Mouse (Mus musculus) lung, embryonic 16.5 days (tissue): ENCODE results near the gene Cacnb1. TPM values are rescaled to one million over a fixed set of nuclear protein-coding genes. Genes with fewer than 3 reads are reported as not detected.
A peak's percentile ranks its signal among the peaks of the same experiment; 100 is the strongest.

Experiments
- ATAC-seq: fragments of 200-750 bp; cut with Nextera tagmentation; 2 replicates; pipeline ENCODE4 v1.8.0; 2017; ENCODE audit warnings: low read depth, mild to moderate bottlenecking, moderate library complexity
- H3K27ac ChIP-seq: fragments of 300-500 bp; sonication (generic); 2 replicates; pipeline ENCODE4 v1.5.1; 2014; ENCODE audit warnings: mild to moderate bottlenecking, control low read depth, low read length
- H3K27me3 ChIP-seq: fragments of 300-500 bp; sonication (generic); 2 replicates; pipeline ENCODE4 v1.6.1; 2014; ENCODE audit warnings: low read depth, low read length, mixed read lengths; ENCODE audit not compliant: control insufficient read depth, insufficient read depth
- H3K36me3 ChIP-seq: fragments of 300-500 bp; sonication (generic); 2 replicates; pipeline ENCODE4 v1.6.1; 2014; ENCODE audit warnings: low read length; ENCODE audit not compliant: control insufficient read depth, insufficient read depth
- H3K4me1 ChIP-seq: fragments of 300-500 bp; sonication (generic); replicated peaks from 2 replicates; pipeline ENCODE4 v1.6.1; 2014; ENCODE audit warnings: low read length, mixed read lengths; ENCODE audit not compliant: control insufficient read depth, insufficient read depth
- H3K4me2 ChIP-seq: fragments of 300-500 bp; sonication (generic); 2 replicates; pipeline ENCODE4 v1.6.1; 2014; ENCODE audit warnings: low read depth, low read length, control low read depth
- H3K4me3 ChIP-seq: fragments of 300-500 bp; sonication (generic); 2 replicates; pipeline ENCODE4 v1.5.1; 2014; ENCODE audit warnings: mild to moderate bottlenecking, low read length, control low read depth
- H3K9ac ChIP-seq: fragments of 300-500 bp; sonication (generic); 2 replicates; pipeline ENCODE4 v1.6.1; 2014; ENCODE audit warnings: low read length, control low read depth
- H3K9me3 ChIP-seq: fragments of 300-500 bp; sonication (generic); 2 replicates; pipeline ENCODE4 v1.6.1; 2016; ENCODE audit warnings: low read length; ENCODE audit not compliant: control insufficient read depth
- WGBS: fragments of 180-500 bp; shearing (Covaris S2); extraction: QIAGEN DNeasy Blood & Tissue Kit; methylation state at CpG from one replicate; pipeline ENCODE4 v1.1.7; 2014; 5-methylcytosine and 5-hydroxymethylcytosine counted together
- polyA plus RNA-seq: library from polyadenylated mRNA; unstranded; fragments of >200 nt; fragmentation: Nextera tagmentation; extraction: Ambion mirVana; gene quantifications from 2 replicates; pipeline ENCODE4 v1.2.1, GENCODE M21; 2015

Cacnb1 gene
- polyA plus RNA-seq, 1 experiment from 2014 or later: 6.4 TPM

GRCm38 (mm10) chr11:98052989-98053834 is 30.4 kb upstream of the Cacnb1 start, which contains the start of gene Stac2:
Stac2 (minus strand) TSS chr11:98053462.
- Histone ChIP-seq H3K27ac (no peak within 1 kb of the TSS), H3K36me3 (no peaks in the 10 kb centered on the region), H3K4me3 (peak within 1 kb of the TSS; percentile 39), H3K9ac (peak within 1 kb of the TSS; percentile 12; the same call in 1 of the 2 replicates), H3K4me2 (peak within 1 kb of the TSS; percentile 70), H3K4me1 (peaks cover 11% of the 10 kb centered on the region), H3K27me3 (peaks cover 44% of the 10 kb centered on the region), H3K9me3 (no peaks in the 10 kb centered on the region)
- WGBS: 1% methylated on average over 46 of the region's 48 CpGs
- ATAC-seq: peak; percentile 92

GRCm38 (mm10) chr11:98052129-98052988 is 29.5 kb upstream of the Cacnb1 start:
- H3K4me1 ChIP-seq: peaks cover 11% of the 10 kb centered on the region
- peak overlapping the region; percentile 39 for H3K4me3 ChIP-seq
- no peak overlapping the region for H3K27ac ChIP-seq
- H3K27me3 ChIP-seq: peaks cover 44% of the 10 kb centered on the region
- no peaks in the 10 kb centered on the region for H3K36me3 ChIP-seq
- H3K9me3 ChIP-seq: no peaks in the 10 kb centered on the region
- peak; percentile 12; the same call in 1 of the 2 replicates for ATAC-seq
- H3K9ac ChIP-seq: peak overlapping the region; percentile 12; the same call in 1 of the 2 replicates
- under 1% methylated on average over 72 of the region's 83 CpGs for WGBS
- H3K4me2 ChIP-seq: peak overlapping the region; percentile 70

GRCm38 (mm10) chr11:98051611-98052128 is 28.8 kb upstream of the Cacnb1 start:
- no peaks in the 10 kb centered on the region for H3K36me3 ChIP-seq
- H3K9me3 ChIP-seq: no peaks in the 10 kb centered on the region
- peaks cover 44% of the 10 kb centered on the region for H3K27me3 ChIP-seq
- WGBS: 7% methylated on average over 12 of the region's 12 CpGs
- no peak for ATAC-seq
- peaks cover 11% of the 10 kb centered on the region for H3K4me1 ChIP-seq
- H3K9ac ChIP-seq: no peak overlapping the region
- H3K4me3 ChIP-seq: peak overlapping the region; percentile 39
- no peak overlapping the region for H3K27ac ChIP-seq
- H3K4me2 ChIP-seq: peak overlapping the region; percentile 70; the same call in 1 of the 2 replicates

- Histone ChIP-seq H3K4me3 (no peak overlapping the region), H3K27me3 (peaks cover 44% of the 10 kb centered on the region), H3K9ac (no peak overlapping the region), H3K27ac (no peak overlapping the region), H3K4me2 (no peak overlapping the region), H3K36me3 (no peaks in the 10 kb centered on the region), H3K9me3 (no peaks in the 10 kb centered on the region), H3K4me1 (peaks cover 11% of the 10 kb centered on the region)
- WGBS: 10% methylated on average over 2 of the region's 2 CpGs
- ATAC-seq: no peak
These were observed 28.1 kb upstream of the Cacnb1 start for GRCm38 (mm10) chr11:98050940-98051339.

- Histone ChIP-seq H3K4me1 (peaks cover 11% of the 10 kb centered on the region), H3K4me3 (no peak overlapping the region), H3K27ac (no peak overlapping the region), H3K4me2 (no peak overlapping the region), H3K9ac (no peak overlapping the region), H3K9me3 (no peaks in the 10 kb centered on the region), H3K36me3 (no peaks in the 10 kb centered on the region), H3K27me3 (peaks cover 44% of the 10 kb centered on the region)
- ATAC-seq: no peak
- 29% methylated on average over 2 of the region's 2 CpGs for WGBS
These were observed 27.6 kb upstream of the Cacnb1 start for GRCm38 (mm10) chr11:98050520-98050815.

GRCm38 (mm10) chr11:98049672-98050519 is 27.1 kb upstream of the Cacnb1 start:
- no peak overlapping the region for H3K27ac ChIP-seq
- no peak overlapping the region for H3K9ac ChIP-seq
- no peaks in the 10 kb centered on the region for H3K36me3 ChIP-seq
- peaks cover 13% of the 10 kb centered on the region for H3K4me1 ChIP-seq
- peaks cover 44% of the 10 kb centered on the region for H3K27me3 ChIP-seq
- H3K4me3 ChIP-seq: no peak overlapping the region
- no peaks in the 10 kb centered on the region for H3K9me3 ChIP-seq
- no peak for ATAC-seq
- 59% methylated on average over 14 of the region's 14 CpGs for WGBS
- no peak overlapping the region for H3K4me2 ChIP-seq

GRCm38 (mm10) chr11:98047745-98048144 is 24.9 kb upstream of the Cacnb1 start:
- WGBS: 75% methylated on average over 4 of the region's 4 CpGs
- no peaks in the 10 kb centered on the region for H3K36me3 ChIP-seq
- peaks cover 29% of the 10 kb centered on the region for H3K27me3 ChIP-seq
- H3K9me3 ChIP-seq: no peaks in the 10 kb centered on the region
- no peak overlapping the region for H3K4me3 ChIP-seq
- H3K27ac ChIP-seq: no peak overlapping the region
- H3K4me2 ChIP-seq: no peak overlapping the region
- H3K4me1 ChIP-seq: peaks cover 15% of the 10 kb centered on the region
- H3K9ac ChIP-seq: no peak overlapping the region
- no peak for ATAC-seq

GRCm38 (mm10) chr11:98046466-98046865 is 23.6 kb upstream of the Cacnb1 start:
- Histone ChIP-seq H3K36me3 (no peaks in the 10 kb centered on the region), H3K27me3 (peaks cover 17% of the 10 kb centered on the region), H3K9me3 (no peaks in the 10 kb centered on the region), H3K4me1 (peaks cover 8% of the 10 kb centered on the region; the same call in 1 of the 2 replicates), H3K4me2 (no peak overlapping the region), H3K27ac (no peak overlapping the region), H3K4me3 (no peak overlapping the region), H3K9ac (no peak overlapping the region)
- no peak for ATAC-seq
- 57% methylated on average over 1 of the region's 1 CpGs for WGBS
